Mouse (Mus musculus) urinary bladder, adult 18-20 months (tissue): ENCODE measurements around the gene H2-Ob.

Experiments
- DNase-seq, 2 experiments: peaks; one replicate each; pipeline ENCODE4 v3.0.0; 2022; ENCODE audit warnings: low spot score in 2 of 2, mixed read lengths in 2 of 2

H2-Ob gene

DNA sequence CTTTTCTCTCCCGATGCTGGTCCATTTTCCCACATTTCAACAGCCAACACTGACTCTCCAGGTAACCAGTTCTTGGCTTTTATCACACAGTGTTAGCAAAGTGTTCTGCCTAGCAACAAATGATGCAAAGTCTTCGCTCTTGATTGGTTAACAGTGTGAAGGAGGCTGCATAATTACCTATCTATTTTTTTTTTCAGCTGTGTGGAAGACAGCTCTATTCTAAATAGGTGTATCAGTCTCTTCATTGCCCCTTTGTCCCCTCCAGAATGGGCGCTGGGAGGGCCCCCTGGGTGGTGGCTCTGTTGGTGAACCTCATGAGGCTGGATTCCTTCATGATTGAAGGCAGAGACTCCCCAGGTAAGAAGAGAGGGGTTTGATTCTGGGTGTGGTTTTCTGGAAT lies at the start of gene H2-Ob:
TSS of gene H2-Ob (plus strand) at position 198 of the 400 bp plus-strand sequence.
- DNase-seq: no peak

DNA sequence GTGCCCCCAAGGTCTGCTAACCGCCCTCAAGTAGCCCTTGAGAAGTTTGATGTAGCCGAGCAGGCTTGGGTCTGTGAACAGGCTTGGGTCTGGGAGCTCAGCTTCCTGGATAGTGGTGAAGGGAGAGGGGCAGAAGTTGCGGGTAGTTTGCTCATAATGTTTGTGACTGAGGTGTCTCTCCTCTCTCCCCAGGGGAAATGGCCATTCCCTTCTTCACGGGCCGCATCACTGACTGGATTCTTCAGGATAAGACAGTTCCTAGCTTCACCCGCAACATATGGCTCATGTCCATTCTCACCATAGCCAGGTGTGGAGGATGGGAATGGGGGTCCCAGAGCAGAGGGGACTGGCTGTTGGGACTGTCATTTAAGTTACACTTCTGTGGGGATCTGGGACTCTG lies 49.7 kb upstream of the H2-Ob start:
- no peak for DNase-seq

GRCm38 (mm10) chr17:34192852-34193251 lies 45.9 kb upstream of the H2-Ob start:
- DNase-seq: peak in 1 of 2 experiments; percentile 24

DNA sequence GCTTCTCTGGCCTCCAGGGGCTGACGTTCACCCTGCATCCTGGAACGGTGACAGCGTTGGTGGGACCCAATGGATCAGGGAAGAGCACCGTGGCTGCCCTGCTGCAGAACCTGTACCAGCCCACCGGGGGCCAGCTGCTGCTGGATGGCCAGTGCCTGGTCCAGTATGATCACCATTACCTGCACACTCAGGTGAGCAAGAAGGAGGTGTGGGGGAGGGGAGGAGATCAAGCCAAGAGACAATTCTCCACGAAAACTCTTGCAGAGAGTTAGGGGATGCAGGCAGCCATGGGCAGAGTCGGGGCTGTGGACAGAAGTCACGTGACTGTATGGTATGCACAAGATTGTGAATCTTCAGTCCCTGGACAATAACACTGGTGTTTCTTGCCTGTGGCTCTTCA lies 45.2 kb upstream of the H2-Ob start:
- DNase-seq: no peak

- DNase-seq: no peak
Observed at GRCm38 (mm10) chr17:34194723-34195122, 44.0 kb upstream of the H2-Ob start.

DNA sequence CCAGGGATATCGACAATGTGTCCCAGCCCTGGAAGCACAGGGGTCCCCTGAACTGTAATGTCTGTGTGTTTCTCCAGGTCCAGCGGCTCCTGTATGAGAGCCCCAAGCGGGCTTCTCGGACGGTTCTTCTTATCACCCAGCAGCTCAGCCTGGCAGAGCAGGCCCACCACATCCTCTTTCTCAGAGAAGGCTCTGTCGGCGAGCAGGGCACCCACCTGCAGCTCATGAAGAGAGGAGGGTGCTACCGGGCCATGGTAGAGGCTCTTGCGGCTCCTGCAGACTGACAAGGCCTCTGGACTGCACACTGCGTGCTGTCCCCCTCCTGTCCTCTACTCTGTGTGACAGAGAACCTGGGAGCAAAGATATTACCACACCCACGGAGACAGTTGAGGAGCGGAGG lies 42.2 kb upstream of the H2-Ob start:
- no peak for DNase-seq

DNA sequence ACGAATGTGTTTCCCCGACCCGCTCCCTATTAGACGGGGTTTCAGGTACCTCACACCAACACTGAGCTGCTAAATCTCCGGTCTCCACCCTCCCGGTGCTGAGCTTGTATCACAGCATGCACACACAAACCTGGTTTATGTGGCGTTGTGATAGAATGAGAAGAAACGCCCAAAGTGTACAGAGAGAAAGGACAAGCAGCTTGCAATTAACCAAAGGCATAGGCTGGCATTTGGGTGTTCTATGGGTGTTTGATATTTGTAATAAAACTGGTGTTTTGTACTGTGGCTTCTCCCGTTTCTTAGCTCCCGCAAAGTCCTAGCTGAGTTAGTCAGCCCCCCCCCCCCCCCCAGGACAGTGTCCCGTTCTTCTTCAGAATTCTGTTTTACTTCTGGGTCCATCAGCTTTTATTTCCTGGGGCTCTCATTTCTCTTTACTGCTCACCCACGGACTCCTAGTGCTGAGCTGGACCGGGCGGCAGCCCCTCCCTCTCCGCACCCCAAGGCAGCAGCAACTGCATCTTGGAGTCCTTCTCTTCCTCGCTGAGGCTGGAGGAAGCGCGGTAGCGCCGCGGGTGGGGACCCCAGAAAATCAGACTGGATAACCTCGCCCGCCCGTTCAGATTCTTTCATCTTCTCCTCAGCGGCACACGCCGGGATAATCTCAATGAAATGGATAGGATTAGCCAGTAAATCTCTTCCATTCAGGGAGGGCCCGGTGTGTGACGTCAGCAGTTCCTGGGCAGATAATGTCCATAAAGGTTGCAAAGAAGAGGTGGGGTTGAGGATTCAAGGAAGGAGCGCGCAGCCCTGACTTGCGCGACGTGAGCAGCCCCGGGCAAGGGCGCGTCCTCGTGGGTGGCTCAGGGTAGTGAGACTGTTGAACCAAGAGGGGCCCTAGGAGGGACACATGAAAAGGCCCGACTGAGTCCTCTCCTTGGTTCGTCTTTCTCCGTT lies 41.5 kb upstream of the H2-Ob start, which contains the start of gene Psmb8:
TSS of gene Psmb8 (plus strand) at position 781 of the 954 bp plus-strand sequence.
- DNase-seq: peak; percentile 91 to 92

- peak; percentile 39 to 46 for DNase-seq
Observed at GRCm38 (mm10) chr17:34197904-34198520, 40.7 kb upstream of the H2-Ob start.

- DNase-seq: no peak
Observed at GRCm38 (mm10) chr17:34198521-34198912, 40.2 kb upstream of the H2-Ob start.

DNA sequence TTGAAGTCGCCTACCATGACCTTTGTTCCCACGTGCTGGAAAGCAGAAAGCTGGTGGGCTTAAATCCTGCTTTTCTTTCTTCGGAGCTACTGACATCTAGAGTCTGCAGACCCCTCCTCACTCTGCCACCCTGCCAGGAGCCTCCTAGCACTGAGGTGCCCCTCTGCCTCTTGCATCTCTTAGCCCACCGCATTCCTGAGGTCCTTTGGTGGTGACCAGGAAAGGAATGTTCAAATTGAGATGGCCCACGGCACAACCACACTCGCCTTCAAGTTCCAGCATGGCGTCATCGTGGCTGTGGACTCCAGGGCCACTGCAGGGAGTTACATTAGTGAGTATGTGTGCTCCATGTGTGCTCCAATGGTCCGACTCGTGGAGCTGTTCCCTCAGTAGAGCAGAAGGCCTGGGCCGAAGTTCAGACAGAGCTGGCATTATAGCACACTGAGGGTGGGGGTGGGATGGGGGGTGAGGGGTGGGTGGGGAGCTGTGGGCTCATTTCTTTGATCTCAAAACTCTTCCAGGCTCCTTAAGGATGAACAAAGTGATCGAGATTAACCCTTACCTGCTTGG lies 39.6 kb upstream of the H2-Ob start:
- DNase-seq: no peak

- no peak for DNase-seq
Observed at GRCm38 (mm10) chr17:34200047-34200446, 38.7 kb upstream of the H2-Ob start.

DNA sequence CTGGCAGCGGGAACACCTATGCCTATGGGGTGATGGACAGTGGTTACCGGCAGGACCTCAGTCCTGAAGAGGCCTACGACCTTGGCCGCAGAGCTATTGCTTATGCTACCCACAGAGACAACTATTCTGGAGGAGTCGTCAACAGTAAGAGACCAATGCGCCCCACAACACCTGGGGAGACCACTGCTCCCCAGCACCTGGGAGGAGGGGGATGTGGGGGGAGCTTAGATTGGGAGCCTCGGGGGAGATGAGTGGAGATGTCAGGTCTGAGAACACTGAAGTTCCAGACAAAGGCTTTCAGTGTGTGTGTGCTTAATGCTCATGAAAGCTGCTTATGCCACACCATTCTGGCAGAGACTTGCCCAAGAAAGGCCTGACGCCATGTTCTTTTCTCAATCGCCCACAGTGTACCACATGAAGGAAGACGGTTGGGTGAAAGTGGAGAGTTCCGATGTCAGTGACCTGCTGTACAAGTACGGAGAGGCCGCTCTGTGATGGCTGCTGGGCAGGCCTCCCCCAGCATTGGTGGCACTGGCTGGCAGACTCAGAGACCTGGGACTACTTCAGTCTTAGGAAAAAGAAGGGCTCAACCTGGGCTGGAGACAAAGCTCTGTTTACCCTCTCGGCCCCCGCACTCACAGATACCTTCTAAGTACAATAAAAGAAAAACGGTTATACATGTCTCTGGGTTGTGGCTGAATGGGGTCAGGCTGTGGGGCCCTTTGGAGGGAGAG lies 37.8 kb upstream of the H2-Ob start:
- no peak for DNase-seq

- no peak for DNase-seq
Observed at GRCm38 (mm10) chr17:34201506-34202055, 37.1 kb upstream of the H2-Ob start.

DNA sequence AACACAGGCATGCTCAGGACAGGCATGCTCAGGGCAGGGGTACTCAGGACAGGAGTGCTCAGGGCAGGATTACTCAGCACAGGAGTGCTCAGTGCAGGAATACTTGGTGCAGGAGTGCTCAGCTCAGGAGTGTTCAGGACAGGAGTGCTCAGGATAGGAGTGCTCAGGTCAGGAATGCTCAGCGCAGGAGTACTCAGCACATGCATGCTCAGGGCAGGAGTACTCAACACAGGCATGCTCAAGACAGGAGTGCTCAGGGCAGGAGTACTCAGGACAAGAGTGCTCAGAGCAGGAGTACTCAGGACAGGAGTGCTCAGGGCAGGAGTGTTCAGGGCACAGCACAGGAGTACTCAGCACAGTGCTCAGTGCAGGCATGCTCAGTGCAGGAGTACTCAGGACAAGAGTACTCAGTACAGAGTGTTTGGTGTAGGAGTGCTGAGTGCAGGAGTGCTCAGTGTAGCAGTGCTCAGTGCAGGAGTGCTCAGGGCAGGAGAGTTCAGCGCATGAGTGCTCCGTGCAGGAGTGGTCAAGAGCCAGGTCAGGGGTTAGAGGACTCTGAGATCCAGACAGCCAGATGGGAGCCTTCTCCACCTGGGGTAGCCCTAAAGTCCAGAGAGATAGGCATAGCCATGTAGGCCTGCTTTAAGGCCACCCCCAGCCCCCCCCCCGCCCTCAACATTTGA lies 35.8 kb upstream of the H2-Ob start:
- no peak for DNase-seq

DNA sequence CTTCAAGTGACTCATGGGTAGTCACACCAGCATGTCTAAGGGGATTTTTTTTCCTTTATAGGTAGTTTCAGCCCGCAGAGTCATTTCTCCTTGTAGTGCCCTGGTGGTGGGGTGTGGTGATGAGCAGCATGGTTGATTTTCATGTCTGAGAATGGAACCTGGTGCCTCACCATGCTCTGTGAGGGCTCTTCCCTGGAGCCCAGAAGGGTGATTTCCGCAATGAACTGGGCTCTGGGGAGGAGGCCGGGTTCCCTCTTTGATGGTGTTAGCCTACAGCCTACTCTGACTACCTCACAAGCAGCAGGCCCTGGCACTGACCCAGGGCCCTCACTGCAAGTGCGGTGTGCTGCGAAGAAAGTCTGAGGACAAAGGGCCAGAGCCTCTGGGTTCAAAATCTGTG lies 35.3 kb upstream of the H2-Ob start, which contains the start of gene Tap2:
TSS of gene Tap2 (plus strand) at position 84 of the 400 bp plus-strand sequence.
- no peak for DNase-seq

GRCm38 (mm10) chr17:34204303-34205010 lies 34.2 kb upstream of the H2-Ob start:
- DNase-seq: peak; percentile 80 to 82

DNA sequence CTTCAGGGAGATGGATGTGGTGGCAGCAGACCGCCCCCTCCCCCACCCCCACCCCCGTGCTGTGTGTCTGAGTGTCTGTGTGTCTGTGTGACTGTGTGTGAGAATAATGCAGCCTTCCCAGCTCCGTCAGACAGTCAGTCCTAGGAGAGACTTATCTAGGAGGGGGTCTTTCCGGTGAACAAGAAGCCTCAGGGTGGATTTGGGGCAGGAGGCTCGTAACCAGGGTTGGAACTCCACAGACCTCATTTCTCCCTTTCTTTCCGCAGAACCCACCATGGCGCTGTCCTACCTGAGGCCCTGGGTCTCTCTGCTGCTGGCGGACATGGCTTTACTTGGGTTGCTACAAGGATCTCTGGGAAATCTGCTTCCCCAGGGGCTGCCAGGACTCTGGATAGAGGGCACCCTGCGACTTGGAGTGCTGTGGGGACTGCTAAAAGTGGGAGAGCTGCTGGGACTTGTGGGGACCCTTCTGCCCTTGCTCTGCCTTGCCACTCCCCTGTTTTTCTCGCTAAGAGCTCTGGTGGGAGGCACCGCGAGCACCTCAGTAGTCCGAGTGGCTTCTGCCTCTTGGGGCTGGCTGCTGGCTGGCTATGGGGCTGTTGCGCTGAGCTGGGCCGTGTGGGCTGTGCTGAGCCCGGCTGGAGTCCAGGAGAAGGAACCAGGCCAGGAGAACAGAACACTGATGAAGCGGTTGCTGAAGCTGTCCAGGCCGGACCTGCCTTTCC lies 33.5 kb upstream of the H2-Ob start:
- DNase-seq: no peak

DNA sequence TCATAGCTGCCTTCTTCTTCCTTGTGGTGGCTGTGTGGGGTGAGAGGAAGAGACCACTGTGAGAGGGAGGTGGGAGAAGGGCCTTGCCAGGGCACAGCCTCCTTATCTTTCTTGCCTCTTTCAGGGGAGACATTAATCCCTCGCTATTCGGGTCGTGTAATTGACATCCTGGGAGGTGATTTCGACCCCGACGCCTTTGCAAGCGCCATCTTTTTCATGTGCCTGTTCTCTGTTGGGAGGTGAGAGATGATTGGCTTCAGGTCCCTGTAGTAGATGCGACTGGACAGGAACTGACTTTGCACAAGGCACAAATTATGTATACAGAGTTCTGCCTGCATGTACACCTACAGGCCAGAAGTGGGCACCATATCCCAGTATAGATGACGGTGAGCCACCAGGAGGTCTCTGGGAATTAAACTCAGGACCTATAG lies 32.9 kb upstream of the H2-Ob start:
- DNase-seq: no peak

DNA sequence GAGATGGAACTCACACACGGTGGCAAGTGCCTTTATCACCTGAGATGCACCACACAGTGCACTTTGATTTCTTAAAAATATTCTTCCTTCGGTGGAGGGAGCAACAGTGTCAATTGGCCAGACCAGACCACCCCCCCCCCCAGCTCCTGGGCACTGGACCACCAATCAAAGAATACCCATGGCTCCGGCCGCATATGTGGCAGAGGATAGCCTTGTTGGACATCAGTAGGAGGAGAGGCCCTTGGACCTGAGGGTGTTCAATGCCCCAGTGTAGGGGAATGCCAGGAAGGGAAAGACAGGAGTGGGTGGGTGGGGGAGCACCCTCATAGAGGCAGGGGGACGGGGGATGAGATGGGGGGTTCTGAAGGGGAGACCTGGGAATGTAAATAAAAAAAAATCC lies 32.0 kb upstream of the H2-Ob start:
- DNase-seq: no peak

DNA sequence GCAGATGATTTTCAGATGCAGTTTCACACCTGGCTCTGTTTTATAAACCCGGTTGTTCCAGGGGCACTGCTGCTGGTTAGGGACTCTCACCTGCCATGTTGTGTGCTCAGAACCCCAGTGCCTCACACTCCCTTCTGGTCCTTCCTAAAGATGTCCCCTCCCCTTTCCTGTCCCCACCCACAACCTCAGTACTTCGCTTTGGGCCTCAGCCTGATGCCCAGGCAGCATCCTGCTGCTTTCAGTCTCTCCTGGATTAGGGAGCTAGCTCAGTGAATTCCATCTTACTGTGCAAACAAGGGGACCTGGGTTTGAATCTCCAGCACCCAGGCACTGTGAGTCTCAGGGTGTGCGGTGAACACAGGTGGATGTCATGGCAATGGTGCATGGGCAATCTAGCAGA lies 31.2 kb upstream of the H2-Ob start:
- no peak for DNase-seq
